Mouse (Mus musculus) testis, postnatal 10 days (tissue): ENCODE measurements around the gene Irx3.
A peak's percentile ranks its signal among the peaks of the same experiment; 100 is the strongest.

Experiments
- DNase-seq: peaks from one replicate; pipeline ENCODE4 v3.0.0; 2021; ENCODE audit warnings: low spot score

The Irx3 gene

DNA sequence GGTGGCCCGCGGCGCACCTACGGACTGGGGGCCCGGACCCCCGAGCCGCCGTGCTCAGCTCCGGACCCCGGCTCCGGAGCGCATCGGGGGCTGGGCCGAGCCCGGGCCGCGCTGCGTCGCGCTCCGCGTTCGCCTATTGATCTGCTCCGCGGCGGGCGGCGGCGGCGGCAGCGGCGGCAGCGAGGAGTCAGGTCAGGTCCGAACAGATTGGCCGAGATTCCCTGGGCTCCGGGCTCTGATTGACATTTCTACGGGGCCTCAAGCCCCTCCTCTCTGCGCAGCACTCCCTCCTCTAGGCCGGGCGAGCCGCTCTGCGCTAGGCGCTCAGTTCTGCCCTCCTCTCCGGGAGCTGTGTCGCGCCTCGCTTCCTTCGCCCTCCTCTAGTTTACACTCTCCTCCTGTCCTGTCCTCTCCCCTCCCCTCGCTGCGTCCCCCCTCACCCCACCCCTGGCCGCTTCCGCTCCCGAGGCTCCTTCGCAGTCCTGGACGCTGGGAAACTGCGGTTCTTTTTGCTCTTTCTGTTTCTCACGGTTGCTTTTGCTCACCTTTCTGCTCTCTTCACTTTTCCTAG, 541 bp downstream of the Irx3 start:
- peak; percentile 41 for DNase-seq

DNA sequence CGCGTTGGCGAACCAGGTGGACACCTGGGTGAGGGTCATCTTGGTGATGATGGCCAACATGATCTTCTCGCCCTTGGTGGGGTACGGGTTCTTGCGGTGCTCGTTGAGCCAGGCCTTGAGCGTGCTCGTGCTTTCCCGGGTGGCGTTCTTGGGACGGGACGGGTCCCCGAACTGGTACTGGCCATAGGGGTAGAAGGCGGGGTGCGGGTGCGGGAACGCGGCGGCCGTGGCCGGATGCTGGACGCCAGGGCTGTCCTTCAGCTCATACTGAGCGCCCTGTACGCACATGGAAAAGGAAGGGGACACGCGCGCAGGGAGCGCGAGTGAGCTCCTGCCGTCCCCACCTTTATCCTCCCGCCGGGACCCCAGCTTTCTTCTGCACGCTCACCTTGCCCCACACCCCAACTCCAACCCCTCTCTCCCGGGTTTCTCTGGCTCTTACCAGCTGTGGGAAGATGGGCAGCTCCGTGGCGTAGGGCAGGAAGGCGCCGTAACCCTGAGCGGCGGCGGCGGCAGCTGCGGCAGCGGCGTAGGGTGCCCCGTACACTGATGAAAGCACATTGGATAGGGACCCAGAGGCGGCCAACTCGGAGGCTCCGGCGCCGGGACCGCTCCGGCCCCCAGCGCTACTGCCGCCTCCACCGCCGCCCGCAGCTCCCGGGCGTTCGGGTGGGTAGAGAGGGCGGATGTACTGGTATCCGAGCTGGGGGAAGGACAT, 1.2 kb downstream of the Irx3 start:
- DNase-seq: peak; percentile 45

DNA sequence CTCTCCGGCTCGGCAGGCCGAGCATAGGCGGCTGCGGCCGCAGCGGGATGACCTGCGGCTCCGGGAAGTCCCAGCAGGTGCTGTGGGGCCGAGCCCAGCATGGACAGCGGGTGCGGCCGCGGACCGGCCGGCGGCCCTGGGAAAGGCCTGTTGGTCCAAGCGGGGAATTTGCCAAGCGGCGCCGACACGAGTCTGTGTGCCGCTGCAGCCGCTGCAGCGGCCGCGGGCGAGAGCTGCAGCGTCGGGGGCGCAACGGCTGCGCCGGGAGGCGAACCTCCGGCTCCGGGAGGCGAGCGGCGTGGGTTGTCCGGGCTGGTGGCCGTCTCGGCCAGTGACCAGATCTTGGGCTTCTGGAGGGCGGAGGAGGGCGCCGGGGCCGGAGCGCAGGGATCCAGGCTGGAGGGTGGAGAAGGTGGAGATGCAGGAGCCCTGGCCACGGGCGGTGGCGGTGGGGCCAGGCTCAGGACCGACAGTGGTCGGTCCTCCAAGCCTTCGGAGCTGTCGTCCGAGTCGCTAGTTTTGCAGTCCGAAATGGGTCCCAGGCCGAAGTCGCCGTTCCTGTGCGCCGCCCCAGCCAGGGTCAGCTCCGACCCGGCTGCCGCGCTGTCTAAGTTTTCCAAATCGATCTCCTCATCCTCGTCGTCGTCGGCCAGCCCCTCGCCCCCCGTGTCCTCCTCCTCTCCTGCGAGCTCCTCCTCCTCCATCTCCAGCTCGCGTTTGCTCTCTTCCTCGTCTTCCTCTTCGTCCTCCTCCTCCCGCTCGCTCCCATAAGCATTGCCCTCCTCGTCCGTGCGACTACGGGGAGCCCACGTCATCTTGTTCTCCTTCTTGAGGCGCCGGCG, 2.0 kb downstream of the Irx3 start:
- peak; percentile 48 for DNase-seq

DNA sequence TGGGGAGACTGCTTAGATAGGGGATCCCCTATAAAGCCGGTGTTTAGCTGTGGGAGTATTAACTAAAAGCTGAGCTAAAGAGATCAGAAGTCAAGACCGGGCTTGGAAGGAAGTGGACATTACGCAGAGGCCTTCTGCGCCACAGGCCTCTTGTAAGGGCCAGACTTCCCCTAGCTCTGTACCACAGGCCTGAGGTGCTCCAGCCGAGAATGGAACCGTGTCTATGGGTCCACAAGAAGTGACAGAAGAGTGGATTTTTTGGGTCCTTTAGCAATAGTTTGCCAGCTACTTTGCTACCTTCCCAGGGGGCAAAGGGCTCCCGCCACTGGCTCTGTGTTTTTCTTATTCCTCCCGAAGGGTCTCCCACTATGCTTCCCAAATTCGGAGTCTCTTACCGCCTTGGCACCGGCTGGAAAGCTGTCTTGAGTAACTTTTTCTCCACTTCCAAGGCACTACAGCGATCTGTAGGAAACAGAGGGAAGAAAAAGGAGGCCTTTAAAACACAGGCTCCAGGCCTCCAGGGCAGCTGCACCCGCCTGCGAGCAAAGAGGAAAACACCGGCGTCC, 2.8 kb downstream of the Irx3 start:
- DNase-seq: no peak

DNA sequence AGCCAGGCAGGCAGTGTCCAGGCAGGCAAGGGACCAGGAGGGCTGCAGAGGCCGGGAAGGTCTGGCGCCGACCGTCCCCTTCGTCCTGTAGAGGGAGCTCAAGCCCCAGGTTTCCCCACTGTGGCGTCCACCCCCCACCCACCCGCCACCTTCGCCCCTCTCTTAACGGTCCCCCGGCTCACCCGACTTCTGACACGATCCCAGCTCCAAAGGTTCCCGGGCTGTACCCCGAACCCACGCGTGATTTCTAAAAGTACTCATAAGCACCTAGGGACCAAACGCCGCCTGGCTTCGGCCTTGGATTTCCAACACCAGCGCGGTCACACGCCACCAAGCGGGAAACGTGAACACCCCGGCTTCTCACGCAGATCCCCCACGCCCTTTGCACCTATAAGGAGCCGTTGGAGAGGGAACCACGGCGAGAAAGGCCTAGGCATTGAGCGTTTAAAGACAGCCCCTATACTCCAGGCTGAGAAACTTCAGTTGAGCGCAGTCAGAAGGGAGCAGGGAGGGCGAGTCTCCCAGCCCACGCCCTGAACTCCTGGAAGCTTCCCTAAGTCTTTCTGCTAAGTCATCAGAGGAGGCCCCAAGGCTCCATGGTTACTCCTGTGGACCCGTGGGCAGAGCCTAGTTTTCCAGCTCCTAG, 4.1 kb downstream of the Irx3 start:
- DNase-seq: peak; percentile 75

DNA sequence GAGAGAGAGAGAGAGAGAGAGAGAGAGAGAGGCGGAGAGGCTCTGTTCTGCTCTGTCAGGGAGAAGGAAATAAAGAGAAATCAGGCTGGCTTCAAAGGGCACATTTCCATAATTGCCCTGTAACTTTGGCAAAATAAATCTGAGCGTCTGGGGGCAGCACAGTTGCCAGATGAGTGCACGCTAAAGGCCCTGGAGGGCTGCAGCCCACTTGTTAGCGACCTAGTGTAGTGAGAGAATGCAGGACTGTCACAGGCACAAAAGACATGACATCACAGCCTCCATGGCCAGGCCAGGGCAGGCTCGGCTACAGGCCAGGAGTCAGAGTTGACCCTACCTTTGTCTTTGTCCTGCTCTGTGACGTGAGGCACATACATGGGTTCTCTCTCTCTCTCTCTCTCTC, 8.0 kb downstream of the Irx3 start:
- DNase-seq: no peak

DNA sequence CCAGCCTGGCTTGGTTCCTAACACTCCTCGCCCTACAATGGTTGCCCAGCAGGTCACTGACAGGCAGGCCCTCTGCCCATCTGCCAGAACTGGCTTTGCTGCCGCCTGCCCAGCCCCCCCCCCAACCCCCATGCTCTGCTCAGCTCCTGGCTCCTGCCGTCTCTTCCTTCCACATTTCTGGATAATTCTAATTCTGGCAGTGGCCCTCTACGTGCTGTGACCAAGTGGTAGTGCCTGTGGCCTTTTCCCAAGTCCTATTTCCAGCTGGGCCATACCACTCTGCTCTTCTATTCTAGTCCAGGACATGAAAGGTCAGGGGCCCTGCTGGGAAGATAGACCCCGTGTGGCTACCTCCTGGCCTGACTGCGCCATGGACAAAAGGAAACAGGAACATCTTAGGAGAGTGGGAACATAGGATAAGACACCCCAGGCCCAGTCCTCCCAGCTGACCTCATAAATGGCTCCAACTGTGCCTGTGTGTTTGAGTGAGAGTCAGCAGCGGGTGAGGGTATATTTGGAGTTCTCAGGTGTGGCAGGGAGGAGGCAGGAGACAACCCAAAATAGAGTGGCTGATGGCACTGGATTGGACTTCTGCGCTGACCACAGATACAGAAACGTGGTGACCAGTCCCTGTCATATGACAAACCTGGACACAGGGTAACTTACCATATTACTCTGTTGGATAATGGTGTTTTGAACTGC, 14.5 kb downstream of the Irx3 start:
- no peak for DNase-seq

DNA sequence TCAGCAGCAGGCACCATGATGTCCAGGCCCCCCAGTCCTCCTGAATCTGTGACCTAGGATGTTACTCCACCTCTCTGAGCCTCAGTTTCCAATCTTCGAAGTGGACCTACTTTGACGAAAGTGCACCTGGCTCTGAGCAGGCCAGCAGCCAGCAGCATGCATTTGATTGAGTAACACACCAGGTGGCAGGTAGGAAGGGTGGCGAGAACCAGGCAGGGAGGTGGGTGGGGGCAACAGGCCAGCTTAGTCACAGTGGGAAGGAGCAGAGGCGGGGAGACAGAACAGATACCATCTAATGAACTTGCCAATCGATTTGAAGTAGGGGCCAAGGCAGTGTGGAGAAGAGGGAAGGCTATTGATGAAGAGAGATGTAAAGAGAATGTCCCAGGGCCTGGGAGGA, 18.9 kb downstream of the Irx3 start:
- no peak for DNase-seq

DNA sequence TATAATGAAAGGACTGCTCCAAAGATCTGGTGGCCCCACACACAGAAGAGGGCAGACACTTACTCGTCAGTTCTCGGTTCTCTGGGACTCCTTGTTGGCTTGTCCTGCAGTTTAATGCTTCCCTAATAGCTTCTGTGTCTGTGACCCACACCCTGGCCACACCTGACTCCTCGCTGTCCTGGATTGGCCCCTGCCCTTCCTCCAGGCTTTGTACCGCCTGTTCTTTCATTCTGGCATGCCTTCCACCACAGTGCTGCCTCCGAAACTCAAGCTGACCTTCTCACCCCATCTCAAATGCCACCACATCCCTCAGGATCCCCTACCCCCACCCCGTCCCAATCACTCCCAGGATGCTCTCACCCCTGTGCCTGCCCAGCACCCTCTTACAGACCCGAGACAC, 19.7 kb downstream of the Irx3 start:
- DNase-seq: no peak

DNA sequence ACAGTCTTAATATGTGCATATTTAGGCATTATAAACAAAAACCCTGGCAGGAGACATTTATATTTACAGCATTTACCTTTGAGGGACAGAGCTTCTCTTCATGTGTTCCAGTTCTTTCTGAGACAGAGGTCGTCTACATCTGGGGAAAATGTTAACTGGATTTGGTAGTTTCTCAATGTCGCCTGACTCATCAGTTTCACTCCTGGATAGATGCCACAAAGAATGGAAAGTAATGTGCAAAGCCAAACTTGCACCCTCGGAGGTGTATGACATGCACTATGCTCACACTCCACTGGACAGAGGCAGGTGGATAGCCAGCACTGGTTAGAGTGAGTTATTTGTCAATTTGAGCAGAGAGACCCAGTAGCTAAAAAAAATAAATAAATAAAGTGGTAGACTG, 21.2 kb downstream of the Irx3 start:
- DNase-seq: no peak

DNA sequence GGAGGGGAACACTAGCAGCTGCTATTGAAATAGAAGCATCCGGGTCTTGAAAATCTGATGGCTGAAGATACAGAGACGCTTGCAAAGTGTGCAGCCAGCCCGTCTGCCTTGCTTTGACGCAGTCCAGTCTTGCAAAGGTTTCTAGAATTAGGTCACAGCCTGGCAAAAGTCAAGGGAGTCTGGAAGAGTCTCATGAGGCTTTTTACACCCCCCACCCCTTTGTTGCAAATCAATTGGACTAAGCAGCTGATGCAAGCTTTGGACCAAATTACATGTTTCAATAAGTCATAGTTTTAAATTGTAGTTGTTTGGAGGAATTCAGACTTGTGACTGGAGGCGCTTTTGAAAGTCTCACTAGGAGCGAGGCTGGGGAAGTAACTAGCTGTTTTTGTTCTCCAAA, 33.0 kb downstream of the Irx3 start:
- no peak for DNase-seq

DNA sequence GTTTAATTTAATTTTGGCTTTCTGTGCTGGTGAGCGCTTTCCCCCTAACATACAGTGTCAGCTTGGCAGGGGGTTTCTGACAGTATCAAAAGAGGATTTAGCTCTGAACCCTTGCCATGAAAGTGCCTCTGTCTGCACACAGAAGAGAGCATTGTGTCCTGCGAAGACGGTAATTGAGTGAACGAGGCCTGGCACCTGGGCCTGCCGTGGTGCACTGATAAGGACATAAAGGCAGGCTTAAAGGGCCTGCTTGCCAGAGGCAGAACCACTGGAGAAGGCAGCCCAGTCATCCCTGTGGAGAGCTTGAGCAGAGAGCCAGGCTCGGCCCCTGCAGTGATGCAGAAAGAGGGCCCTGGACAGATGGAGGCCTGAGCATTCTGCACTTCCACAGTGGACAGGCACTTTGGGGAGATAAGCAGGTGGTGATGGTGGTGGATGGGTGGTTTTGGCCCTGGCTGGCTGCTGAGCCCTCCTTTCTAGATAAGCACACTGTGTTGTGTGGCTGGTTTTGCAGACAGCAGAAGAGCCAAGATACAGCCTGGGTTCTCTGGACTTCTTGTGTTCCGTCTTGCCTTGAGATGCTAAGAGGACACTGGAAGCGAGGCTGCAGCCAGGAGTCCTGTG, 36.3 kb downstream of the Irx3 start:
- no peak for DNase-seq

DNA sequence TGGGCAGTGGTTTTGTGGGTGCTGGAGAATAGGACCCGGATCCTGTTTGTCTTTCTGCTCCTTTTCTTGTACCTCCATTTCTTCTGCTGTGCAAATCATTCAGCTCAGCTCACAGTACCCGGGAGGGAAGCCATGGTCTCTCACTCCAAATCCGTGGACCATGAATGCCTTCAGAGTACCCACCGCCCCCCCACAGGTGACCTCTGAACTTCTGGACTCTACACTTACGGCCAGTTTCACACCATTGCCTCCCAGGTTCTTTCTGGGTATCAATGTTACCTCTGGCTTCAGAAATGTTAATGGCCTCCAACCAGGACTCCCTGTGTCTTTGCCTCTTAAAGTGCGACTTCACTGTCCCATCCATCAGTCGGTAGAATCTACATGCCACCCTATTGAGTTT, 46.3 kb downstream of the Irx3 start:
- DNase-seq: no peak

DNA sequence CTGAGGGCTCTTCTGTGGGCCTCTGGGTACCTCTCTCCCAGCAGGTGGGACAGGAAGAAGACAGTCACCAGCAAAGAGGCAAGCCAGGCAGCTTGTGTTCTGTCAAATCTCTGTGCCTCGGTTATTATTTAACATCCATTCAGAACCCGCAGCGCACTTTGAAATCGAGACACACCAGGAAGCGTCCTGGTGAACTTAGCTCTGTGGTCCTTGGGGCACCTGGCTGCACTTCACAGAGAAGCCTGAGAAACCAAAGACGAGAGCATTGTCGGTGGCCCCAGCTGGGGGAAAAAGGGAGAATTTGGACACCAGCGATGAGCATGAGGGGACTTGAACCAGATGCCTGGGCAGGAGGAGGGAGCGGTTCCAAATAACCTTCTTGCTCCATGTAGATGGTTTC, 46.8 kb downstream of the Irx3 start:
- no peak for DNase-seq

DNA sequence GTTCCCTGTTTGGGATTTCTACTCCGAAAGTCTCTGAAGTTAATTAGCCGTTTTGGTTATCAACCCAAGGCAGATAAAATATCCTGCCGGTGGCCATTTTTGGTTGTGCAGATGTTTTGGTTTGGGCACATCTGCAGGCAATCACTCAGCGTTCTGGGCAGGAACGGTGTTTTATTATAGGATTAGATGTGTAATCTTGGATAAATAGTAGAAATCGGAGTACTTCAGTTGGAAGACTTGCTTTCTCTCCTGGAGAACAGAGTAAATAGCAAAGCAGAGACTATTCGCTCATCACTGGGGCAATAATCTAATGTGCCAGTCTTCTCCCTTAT, 51.1 kb downstream of the Irx3 start:
- DNase-seq: no peak

DNA sequence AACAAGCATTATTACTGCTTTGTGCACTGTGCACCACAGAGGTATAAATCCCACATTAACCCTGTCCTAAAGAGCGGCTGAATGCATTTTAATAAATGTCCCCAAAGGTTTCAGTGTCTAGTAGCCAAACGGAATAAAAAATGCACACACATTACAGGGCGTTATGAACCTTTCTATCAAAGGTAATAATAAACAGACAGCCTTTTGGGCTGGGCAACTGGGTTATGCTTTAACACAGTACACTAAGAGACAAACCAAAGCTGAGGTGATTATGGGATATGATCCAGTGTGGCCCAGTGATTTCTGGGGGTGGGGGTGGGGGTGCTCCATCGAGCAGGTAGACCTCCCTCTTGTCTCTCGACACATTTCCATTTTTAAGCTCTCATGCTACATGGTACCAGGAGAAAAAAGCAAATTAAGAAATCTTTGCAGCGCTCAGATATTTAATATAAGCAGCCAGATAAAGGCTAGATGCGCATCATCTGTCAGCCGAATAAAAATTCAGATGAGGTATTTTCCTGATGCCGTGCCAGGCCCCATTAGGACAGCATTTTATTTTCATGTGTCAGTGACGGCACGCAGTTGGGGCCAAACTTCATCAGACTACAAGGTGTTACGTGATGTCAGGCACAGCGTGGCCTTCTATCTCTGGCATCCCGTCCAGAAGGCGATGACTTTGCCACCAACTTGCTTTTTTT, 51.6 kb downstream of the Irx3 start:
- DNase-seq: no peak

DNA sequence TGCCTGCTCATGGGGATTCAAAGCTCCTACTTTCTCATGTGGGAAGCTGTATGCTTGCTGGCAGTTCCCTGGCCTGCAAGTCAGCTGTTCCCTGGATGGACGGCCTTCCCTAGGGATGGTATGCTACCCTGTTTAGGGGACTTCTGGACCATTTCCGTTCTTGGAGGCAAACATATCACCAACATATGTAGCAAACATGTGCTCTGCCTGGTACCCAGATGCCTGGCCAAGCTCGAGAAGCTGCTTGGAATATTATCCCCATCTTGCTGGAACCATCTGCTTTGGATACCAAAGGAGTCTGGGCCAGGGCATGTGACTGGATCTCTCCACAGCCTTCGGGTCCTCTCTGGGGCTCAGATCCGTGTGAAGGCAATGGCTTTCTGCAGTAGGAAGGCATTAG, 52.5 kb downstream of the Irx3 start:
- no peak for DNase-seq
